Mouse (Mus musculus): ENCODE measurements at regions not wholly inside any gene's neighbourhood (a gene's known extent, or its start where the extent isn't known, plus 50 kb on each side); places are given as distances from the start of the nearest gene placed in this dataset.

- no peak overlapping the region for H3K9ac ChIP-seq (ENCODE audit: insufficient read depth, low read depth, low read length, poor library complexity, severe bottlenecking)
- in situ Hi-C loops (cut with MboI; ENCODE audit: low sequenced_read_pairs in 2 of 2, unreplicated experiment in 2 of 2), result no loop called here
- DNase-seq (ENCODE audit: low read depth, low spot score), result no peak
Observed at GRCm38 (mm10) chr5:50820674-50821073, 746.9 kb downstream of the Ppargc1a start.

GRCm38 (mm10) chr5:50819959-50820358 lies 747.6 kb downstream of the Ppargc1a start:
- H3K9me3 ChIP-seq (ENCODE audit: control insufficient read depth, insufficient read depth, low read depth, low read length), result no peaks in the 10 kb centered on the region
- in situ Hi-C loops (cut with MboI; ENCODE audit: low sequenced_read_pairs in 2 of 2, unreplicated experiment in 2 of 2), result no loop called here
- TF ChIP-seq ZNF384 (IDR thresholded peaks at IDR 0.05; ENCODE audit: low read depth, low read length) (no peak), MAFK (IDR thresholded peaks at IDR 0.05; ENCODE audit: insufficient read depth, low read depth, low read length) (no peak), HCFC1 (IDR thresholded peaks at IDR 0.05; ENCODE audit: borderline replicate concordance, insufficient read depth, low read length) (no peak), ZC3H11A (IDR thresholded peaks at IDR 0.05; ENCODE audit: borderline replicate concordance, low read depth, low read length) (no peak), CHD2 (IDR thresholded peaks at IDR 0.05; ENCODE audit: low read depth, low read length) (no peak)

More at GRCm38 (mm10) chr5:50820674-50821073, 746.9 kb downstream of the Ppargc1a start:
- TF ChIP-seq CHD2 (IDR thresholded peaks at IDR 0.05; ENCODE audit: low read depth, low read length) (no peak), MAFK (IDR thresholded peaks at IDR 0.05; ENCODE audit: insufficient read depth, low read depth, low read length) (no peak), ZNF384 (IDR thresholded peaks at IDR 0.05; ENCODE audit: low read depth, low read length) (no peak), ZC3H11A (IDR thresholded peaks at IDR 0.05; ENCODE audit: borderline replicate concordance, low read depth, low read length) (no peak), HCFC1 (IDR thresholded peaks at IDR 0.05; ENCODE audit: borderline replicate concordance, insufficient read depth, low read length) (no peak)
- no peak overlapping the region for H3K27ac ChIP-seq (ENCODE audit: insufficient read depth, low read depth, low read length, poor library complexity, severe bottlenecking)
- H3K4me3 ChIP-seq (ENCODE audit: insufficient read depth in 1 of 2, low read depth in 1 of 2, low read length in 2 of 2, poor library complexity in 1 of 2, severe bottlenecking in 1 of 2), result no peak overlapping the region
- H3K36me3 ChIP-seq (ENCODE audit: control insufficient read depth, insufficient read depth, low read length, poor library complexity, severe bottlenecking), result no peaks in the 10 kb centered on the region
- H3K4me1 ChIP-seq (ENCODE audit: control insufficient read depth in 2 of 2, insufficient read depth in 2 of 2, low read length in 2 of 2, poor library complexity in 1 of 2), result no peaks in the 10 kb centered on the region
- no peaks in the 10 kb centered on the region for H3K9me3 ChIP-seq (ENCODE audit: control insufficient read depth, insufficient read depth, low read depth, low read length)

GRCm38 (mm10) chr5:50795310-50795709 lies 736.5 kb upstream of the Adgra3 start:
- TF ChIP-seq ZC3H11A (IDR thresholded peaks at IDR 0.05; ENCODE audit: borderline replicate concordance, low read depth, low read length) (no peak), HCFC1 (IDR thresholded peaks at IDR 0.05; ENCODE audit: borderline replicate concordance, insufficient read depth, low read length) (no peak), ZNF384 (IDR thresholded peaks at IDR 0.05; ENCODE audit: low read depth, low read length) (no peak), CHD2 (IDR thresholded peaks at IDR 0.05; ENCODE audit: low read depth, low read length) (no peak), MAFK (IDR thresholded peaks at IDR 0.05; ENCODE audit: insufficient read depth, low read depth, low read length) (no peak)
- Histone ChIP-seq H3K36me3 (ENCODE audit: control insufficient read depth, insufficient read depth, low read length, poor library complexity, severe bottlenecking) (no peaks in the 10 kb centered on the region), H3K9me3 (ENCODE audit: control insufficient read depth, insufficient read depth, low read depth, low read length) (no peaks in the 10 kb centered on the region), H3K4me3 (ENCODE audit: insufficient read depth in 1 of 2, low read depth in 1 of 2, low read length in 2 of 2, poor library complexity in 1 of 2, severe bottlenecking in 1 of 2) (no peak overlapping the region), H3K9ac (ENCODE audit: insufficient read depth, low read depth, low read length, poor library complexity, severe bottlenecking) (no peak overlapping the region), H3K27ac (ENCODE audit: insufficient read depth, low read depth, low read length, poor library complexity, severe bottlenecking) (no peak overlapping the region), H3K4me1 (ENCODE audit: control insufficient read depth in 2 of 2, insufficient read depth in 2 of 2, low read length in 2 of 2, poor library complexity in 1 of 2) (no peaks in the 10 kb centered on the region)
- DNase-seq (ENCODE audit: low read depth, low spot score), result no peak
- in situ Hi-C loops (cut with MboI; ENCODE audit: low sequenced_read_pairs in 2 of 2, unreplicated experiment in 2 of 2), result no loop called here

More at GRCm38 (mm10) chr5:50819959-50820358, 747.6 kb downstream of the Ppargc1a start:
- no peak overlapping the region for H3K27ac ChIP-seq (ENCODE audit: insufficient read depth, low read depth, low read length, poor library complexity, severe bottlenecking)
- H3K9ac ChIP-seq (ENCODE audit: insufficient read depth, low read depth, low read length, poor library complexity, severe bottlenecking), result no peak overlapping the region
- no peak for DNase-seq (ENCODE audit: low read depth, low spot score)
- no peaks in the 10 kb centered on the region for H3K36me3 ChIP-seq (ENCODE audit: control insufficient read depth, insufficient read depth, low read length, poor library complexity, severe bottlenecking)
- H3K4me3 ChIP-seq (ENCODE audit: insufficient read depth in 1 of 2, low read depth in 1 of 2, low read length in 2 of 2, poor library complexity in 1 of 2, severe bottlenecking in 1 of 2), result no peak overlapping the region
- no peaks in the 10 kb centered on the region for H3K4me1 ChIP-seq (ENCODE audit: control insufficient read depth in 2 of 2, insufficient read depth in 2 of 2, low read length in 2 of 2, poor library complexity in 1 of 2)

GRCm38 (mm10) chr5:50794453-50795169 lies 735.8 kb upstream of the Adgra3 start:
- Histone ChIP-seq H3K9me3 (ENCODE audit: control insufficient read depth, insufficient read depth, low read depth, low read length) (no peaks in the 10 kb centered on the region), H3K9ac (ENCODE audit: insufficient read depth, low read depth, low read length, poor library complexity, severe bottlenecking) (no peak overlapping the region), H3K4me1 (ENCODE audit: control insufficient read depth in 2 of 2, insufficient read depth in 2 of 2, low read length in 2 of 2, poor library complexity in 1 of 2) (no peaks in the 10 kb centered on the region), H3K27ac (ENCODE audit: insufficient read depth, low read depth, low read length, poor library complexity, severe bottlenecking) (no peak overlapping the region), H3K4me3 (ENCODE audit: insufficient read depth in 1 of 2, low read depth in 1 of 2, low read length in 2 of 2, poor library complexity in 1 of 2, severe bottlenecking in 1 of 2) (no peak overlapping the region), H3K36me3 (ENCODE audit: control insufficient read depth, insufficient read depth, low read length, poor library complexity, severe bottlenecking) (no peaks in the 10 kb centered on the region)
- no peak for TF ChIP-seq ZC3H11A (IDR thresholded peaks at IDR 0.05; ENCODE audit: borderline replicate concordance, low read depth, low read length)
- TF ChIP-seq CHD2 (IDR thresholded peaks at IDR 0.05; ENCODE audit: low read depth, low read length), result no peak
- no peak for TF ChIP-seq ZNF384 (IDR thresholded peaks at IDR 0.05; ENCODE audit: low read depth, low read length)
- TF ChIP-seq HCFC1 (IDR thresholded peaks at IDR 0.05; ENCODE audit: borderline replicate concordance, insufficient read depth, low read length), result no peak
- TF ChIP-seq MAFK (IDR thresholded peaks at IDR 0.05; ENCODE audit: insufficient read depth, low read depth, low read length), result no peak
- in situ Hi-C loops (cut with MboI; ENCODE audit: low sequenced_read_pairs in 2 of 2, unreplicated experiment in 2 of 2), result no loop called here
- no peak for DNase-seq (ENCODE audit: low read depth, low spot score)
